Mouse (Mus musculus) hindbrain, embryonic 15.5 days (tissue): ENCODE measurements around the gene Sult2b1. TPM values are rescaled to one million over a fixed set of nuclear protein-coding genes. Genes with fewer than 3 reads are reported as not detected.

ENCODE experiments used
- polyA plus RNA-seq: library from polyadenylated mRNA; unstranded; fragments of >200 nt; fragmentation: Nextera tagmentation; extraction: Ambion mirVana; gene quantifications from 2 replicates; pipeline ENCODE4 v1.2.1, GENCODE M21; 2015

Sult2b1 gene
- polyA plus RNA-seq, 1 experiment from 2014 or later, result 6.3 TPM

Other genes with a start within 250 kb of the Sult2b1 start
- gene Hsd17b14, start 229.8 kb downstream of the Sult2b1 start, polyA plus RNA-seq, result 0.18 and 0.26 TPM in 2 replicates
- 22.2 and 22.7 TPM in 2 replicates for gene Bcat2, start 214.5 kb downstream of the Sult2b1 start, polyA plus RNA-seq
- gene Fgf21, start 169.2 kb downstream of the Sult2b1 start, polyA plus RNA-seq, result not detected in 2 replicates
- gene Fut1, start 167.4 kb downstream of the Sult2b1 start, polyA plus RNA-seq, result not detected in 2 replicates
- gene Izumo1, start 162.9 kb downstream of the Sult2b1 start, polyA plus RNA-seq, result 0.08 and 0.09 TPM in 2 replicates
- gene Rasip1, start 157.2 kb downstream of the Sult2b1 start, polyA plus RNA-seq, result 20.2 and 24.3 TPM in 2 replicates
- gene Mamstr, start 144.7 kb downstream of the Sult2b1 start, polyA plus RNA-seq, result 4.0 and 5.2 TPM in 2 replicates
- 0.05 and 0.32 TPM in 2 replicates for gene Fut2, start 118.3 kb downstream of the Sult2b1 start, polyA plus RNA-seq
- 1.4 and 1.6 TPM in 2 replicates for gene Ntn5, start 100.6 kb downstream of the Sult2b1 start, polyA plus RNA-seq
- 0.35 and 0.89 TPM in 2 replicates for gene Sec1, start 90.3 kb downstream of the Sult2b1 start, polyA plus RNA-seq
- 58.6 and 67.3 TPM in 2 replicates for gene Car11, start 84.8 kb downstream of the Sult2b1 start, polyA plus RNA-seq
- gene Dbp, start 79.6 kb downstream of the Sult2b1 start, polyA plus RNA-seq, result 2.9 and 4.1 TPM in 2 replicates
- gene Rpl18, start 69.2 kb downstream of the Sult2b1 start, polyA plus RNA-seq, result 528 and 575 TPM in 2 replicates
- 24.4 and 26.9 TPM in 2 replicates for gene Sphk2, start 66.7 kb downstream of the Sult2b1 start, polyA plus RNA-seq
- 0.38 and 0.57 TPM in 2 replicates for gene Fam83e, start 63.5 kb downstream of the Sult2b1 start, polyA plus RNA-seq
- not detected in 2 replicates for gene Spaca4, start 58.9 kb downstream of the Sult2b1 start, polyA plus RNA-seq
- 20.1 and 24.8 TPM in 2 replicates for gene Lmtk3, start 931 bp downstream of the Sult2b1 start, polyA plus RNA-seq
- gene Cyth2, start 29.9 kb upstream of the Sult2b1 start, polyA plus RNA-seq, result 271 and 286 TPM in 2 replicates
- gene Kcnj14, start 40.1 kb upstream of the Sult2b1 start, polyA plus RNA-seq, result 1.1 and 1.6 TPM in 2 replicates
- 41.8 and 43.1 TPM in 2 replicates for gene Grwd1, start 46.3 kb upstream of the Sult2b1 start, polyA plus RNA-seq
- 56.4 and 61.0 TPM in 2 replicates for gene Kdelr1, start 88.1 kb upstream of the Sult2b1 start, polyA plus RNA-seq
- gene Grin2d, start 93.7 kb upstream of the Sult2b1 start, polyA plus RNA-seq, result 3.4 and 4.3 TPM in 2 replicates
- 0.34 TPM in 1 of 2 replicates, not detected in the other for gene Syngr4, start 112.0 kb upstream of the Sult2b1 start, polyA plus RNA-seq
- 6.7 and 8.5 TPM in 2 replicates for gene Tmem143, start 112.3 kb upstream of the Sult2b1 start, polyA plus RNA-seq
- gene Emp3, start 136.7 kb upstream of the Sult2b1 start, polyA plus RNA-seq, result 34.1 and 43.6 TPM in 2 replicates
- 6.6 and 8.5 TPM in 2 replicates for gene Ccdc114, start 139.4 kb upstream of the Sult2b1 start, polyA plus RNA-seq
- gene Abcc6, start 245.6 kb upstream of the Sult2b1 start, polyA plus RNA-seq, result 0.52 and 0.82 TPM in 2 replicates
- gene Nomo1, start 249.0 kb upstream of the Sult2b1 start, polyA plus RNA-seq, result 45.8 and 47.0 TPM in 2 replicates